Mouse (Mus musculus) neutrophil, adult 59 days (primary cell): ENCODE results near the gene Parva. TPM values are rescaled to one million over a fixed set of nuclear protein-coding genes. Genes with fewer than 3 reads are reported as not detected.

Source experiments
- total RNA-seq, 2 experiments: library from RNA; stranded (reverse); gene quantifications; 1 replicate in 1 of 2; 2 replicates in 1 of 2; pipeline ENCODE4 v1.2.4; 2023

Parva gene
- total RNA-seq: under 1 TPM in 1 of 2 experiments, not detected in 1; 0.22 TPM

GRCm38 (mm10) chr7:112427357-112428157 lies at the start of gene Parva:
Gene Parva (plus strand): TSS chr7:112427505.

Other genes with a start within 250 kb of the Parva start
- 1 to 10 TPM; 2.3 to 3.6 TPM for gene Mical2, start 201.6 kb upstream of the Parva start, total RNA-seq